Mouse (Mus musculus): ENCODE measurements around the gene Hist1h2bj. TPM values are rescaled to one million over a fixed set of nuclear protein-coding genes. Genes with fewer than 3 reads are reported as not detected.
A peak's percentile ranks its signal among the peaks of the same experiment; 100 is the strongest.

Gene Hist1h2bj
- polyA plus RNA-seq, 1 experiment from 2014 or later = 5.9 TPM

GRCm38 (mm10) chr13:22015479-22016450 lies 27.2 kb upstream of the Hist1h2bj start:
- Histone ChIP-seq H3K4me3 (peak overlapping the region; percentile 35), H3K9ac (no peak overlapping the region), H3K27ac (replicated peaks) (no peak overlapping the region), H3K27me3 (replicated peaks) (peaks cover 70% of the 10 kb centered on the region), H3K36me3 (no peaks in the 10 kb centered on the region), H3K9me3 (peaks cover 4% of the 10 kb centered on the region; the same call in 1 of the 2 replicates), H3K4me2 (peak overlapping the region; percentile 62), H3K4me1 (peaks cover 12% of the 10 kb centered on the region)
- 15% methylated on average over 27 of the region's 27 CpGs for WGBS
- no peak for ATAC-seq (ENCODE audit: extremely low read depth, insufficient number of reproducible peaks, low FRiP score, low TSS enrichment)

DNA sequence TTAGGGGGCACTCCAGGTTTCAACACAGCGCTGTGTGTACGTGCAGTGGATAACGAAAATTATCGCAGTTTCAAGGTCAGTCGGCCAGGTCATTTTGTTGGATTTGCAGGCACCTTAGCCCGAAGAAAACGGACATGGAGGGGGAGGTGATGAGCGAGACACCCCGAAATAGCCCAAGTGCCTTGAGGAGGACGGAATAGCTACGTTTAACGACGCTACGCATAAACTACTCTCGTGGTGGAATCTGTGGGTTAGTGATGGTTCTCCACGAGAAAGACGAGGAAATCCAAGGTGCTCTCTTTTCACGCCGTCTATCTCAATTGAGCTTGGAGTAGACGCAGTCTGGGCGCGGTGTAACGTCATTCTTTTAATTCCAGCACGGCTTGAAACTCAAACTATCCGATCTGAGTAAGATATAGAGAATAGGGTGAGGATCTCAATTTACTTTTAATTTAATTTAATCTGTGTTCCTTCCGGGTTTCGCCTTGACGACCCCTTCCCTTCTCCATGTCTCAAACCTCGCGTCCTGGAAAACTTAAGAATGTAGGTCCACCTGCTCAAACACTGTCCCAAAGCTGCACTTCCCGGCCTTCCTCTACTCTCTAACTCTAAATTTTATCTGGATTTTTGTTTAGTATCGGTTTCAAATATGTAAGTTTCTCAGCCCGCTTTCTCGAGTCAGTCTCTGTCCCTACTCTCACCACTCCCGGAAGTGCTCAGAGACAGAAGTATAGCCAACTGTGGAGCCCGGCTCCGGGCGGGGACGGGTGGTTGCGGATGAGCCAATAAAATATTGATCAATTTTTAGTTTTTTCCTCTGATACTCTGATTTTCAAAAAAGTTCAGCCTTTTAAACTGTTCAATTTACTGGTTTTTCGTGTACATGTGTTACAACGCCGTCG lies 22.8 kb upstream of the Hist1h2bj start:
- WGBS = under 1% methylated on average over 44 of the region's 44 CpGs
- ATAC-seq (ENCODE audit: extremely low read depth, insufficient number of reproducible peaks, low FRiP score, low TSS enrichment) = 0 out of 2 replicates have a peak, but pooled peaks have one; percentile 49

DNA sequence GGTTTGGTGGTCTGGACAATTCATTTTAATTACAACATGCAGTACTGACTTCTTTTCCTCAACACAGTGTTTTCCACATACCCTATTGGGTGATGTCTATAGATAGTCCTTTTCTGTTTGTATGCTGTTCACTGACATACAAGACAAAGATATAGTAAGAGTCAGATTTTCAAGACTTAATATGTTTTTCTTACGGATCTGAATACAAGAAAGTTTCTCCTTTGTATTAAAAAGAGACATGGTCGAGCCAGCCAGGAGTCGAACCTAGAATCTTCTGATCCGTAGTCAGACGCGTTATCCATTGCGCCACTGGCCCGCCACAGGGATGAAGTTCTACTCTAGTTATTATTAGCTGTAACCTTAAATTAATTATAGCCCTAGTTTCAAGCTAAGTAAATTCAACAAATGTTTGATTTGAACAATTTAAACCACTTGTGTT lies 22.1 kb upstream of the Hist1h2bj start:
- peak; percentile 54; the same call in 1 of the 2 replicates for ATAC-seq (ENCODE audit: extremely low read depth, insufficient number of reproducible peaks, low FRiP score, low TSS enrichment)
- peak overlapping the region; percentile 78 for H3K4me2 ChIP-seq
- peaks cover 26% of the 10 kb centered on the region for H3K27me3 ChIP-seq (replicated peaks)
- H3K36me3 ChIP-seq = no peaks in the 10 kb centered on the region
- H3K9ac ChIP-seq = peak overlapping the region; percentile 81
- under 1% methylated on average over 8 of the region's 8 CpGs for WGBS
- peak overlapping the region; percentile 67 for H3K4me3 ChIP-seq
- H3K27ac ChIP-seq (replicated peaks) = no peak overlapping the region
- peaks cover 4% of the 10 kb centered on the region; the same call in 1 of the 2 replicates for H3K4me1 ChIP-seq
- no peaks in the 10 kb centered on the region for H3K9me3 ChIP-seq

More for the DNA sequence above, 22.8 kb upstream of the Hist1h2bj start:
- Histone ChIP-seq H3K9ac (peak overlapping the region; percentile 81), H3K4me1 (no peaks in the 10 kb centered on the region), H3K36me3 (no peaks in the 10 kb centered on the region), H3K4me3 (peak overlapping the region; percentile 67), H3K27ac (replicated peaks) (no peak overlapping the region), H3K4me2 (peak overlapping the region; percentile 78), H3K9me3 (peaks cover 2% of the 10 kb centered on the region; the same call in 1 of the 2 replicates), H3K27me3 (replicated peaks) (peaks cover 31% of the 10 kb centered on the region)

GRCm38 (mm10) chr13:22021581-22021980 lies 21.4 kb upstream of the Hist1h2bj start:
- no peak for ATAC-seq (ENCODE audit: extremely low read depth, insufficient number of reproducible peaks, low FRiP score, low TSS enrichment)
- Histone ChIP-seq H3K4me2 (peak overlapping the region; percentile 78), H3K4me1 (peaks cover 5% of the 10 kb centered on the region; the same call in 1 of the 2 replicates), H3K9me3 (no peaks in the 10 kb centered on the region), H3K27ac (replicated peaks) (peak overlapping the region; percentile 50), H3K4me3 (peak overlapping the region; percentile 67), H3K9ac (peak overlapping the region; percentile 81), H3K27me3 (replicated peaks) (peaks cover 20% of the 10 kb centered on the region), H3K36me3 (no peaks in the 10 kb centered on the region)
- WGBS = 0% methylated on average over 11 of the region's 11 CpGs

- WGBS = under 1% methylated on average over 9 of the region's 9 CpGs
- Histone ChIP-seq H3K9ac (peak overlapping the region; percentile 81), H3K27me3 (replicated peaks) (peaks cover 19% of the 10 kb centered on the region), H3K27ac (replicated peaks) (peak overlapping the region; percentile 50), H3K9me3 (no peaks in the 10 kb centered on the region), H3K4me1 (peaks cover 5% of the 10 kb centered on the region; the same call in 1 of the 2 replicates), H3K4me2 (peak overlapping the region; percentile 78), H3K36me3 (no peaks in the 10 kb centered on the region), H3K4me3 (peak overlapping the region; percentile 67)
- ATAC-seq (ENCODE audit: extremely low read depth, insufficient number of reproducible peaks, low FRiP score, low TSS enrichment) = no peak; the same call in 1 of the 2 replicates
Measured at GRCm38 (mm10) chr13:22022241-22022640, 20.8 kb upstream of the Hist1h2bj start.

DNA sequence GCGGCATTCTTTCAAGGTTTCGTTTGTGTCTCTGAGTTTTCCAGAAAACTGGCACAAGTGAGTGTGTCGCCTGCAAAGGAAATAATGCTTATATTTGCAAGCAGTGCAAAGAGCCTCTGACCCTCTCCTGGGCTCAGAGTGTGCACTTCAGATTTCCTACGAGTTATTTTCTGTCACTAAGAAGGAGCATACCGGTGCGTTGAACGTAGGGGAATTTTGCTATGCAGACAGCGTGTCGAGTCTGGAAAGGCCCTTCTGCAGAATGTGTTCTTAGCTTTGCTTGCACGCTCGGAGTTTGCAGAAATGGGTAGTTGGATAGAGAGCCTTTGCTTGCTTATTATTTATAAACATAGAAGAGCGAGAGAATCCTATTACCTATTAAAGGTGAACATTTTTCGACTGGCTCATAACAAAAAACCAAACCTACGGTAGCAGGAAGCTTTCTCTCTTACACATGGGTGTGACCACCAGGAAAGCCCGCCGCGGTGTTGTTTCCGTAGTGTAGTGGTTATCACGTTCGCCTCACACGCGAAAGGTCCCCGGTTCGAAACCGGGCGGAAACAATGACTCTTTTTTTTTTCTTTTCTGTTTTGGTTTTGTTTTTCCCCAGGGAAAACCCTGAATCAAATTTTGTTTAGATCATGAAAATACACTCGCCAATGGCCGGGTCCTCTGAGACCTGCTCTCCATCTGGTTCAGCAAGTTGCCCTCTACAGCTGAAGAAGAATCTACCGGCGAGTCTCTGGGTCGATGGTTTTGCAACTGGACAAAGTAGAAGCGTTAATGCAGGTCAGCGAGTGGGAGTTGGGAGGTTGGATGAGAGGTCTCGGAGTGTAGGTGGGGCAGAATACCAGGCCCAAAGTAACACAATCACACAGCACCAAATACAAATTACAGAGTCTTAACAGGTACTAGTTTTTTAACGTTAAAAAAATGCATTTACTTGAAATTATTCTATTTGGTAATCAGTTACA lies 16.7 kb upstream of the Hist1h2bj start:
- Histone ChIP-seq H3K4me1 (peaks cover 12% of the 10 kb centered on the region), H3K9me3 (no peaks in the 10 kb centered on the region), H3K4me2 (peak overlapping the region; percentile 69), H3K9ac (peak overlapping the region; percentile 84), H3K4me3 (peak overlapping the region; percentile 67), H3K36me3 (no peaks in the 10 kb centered on the region), H3K27me3 (replicated peaks) (no peaks in the 10 kb centered on the region), H3K27ac (replicated peaks) (peak overlapping the region; percentile 25; the same call in 1 of the 2 replicates)
- ATAC-seq (ENCODE audit: extremely low read depth, insufficient number of reproducible peaks, low FRiP score, low TSS enrichment) = no peak
- 1% methylated on average over 35 of the region's 35 CpGs for WGBS

DNA sequence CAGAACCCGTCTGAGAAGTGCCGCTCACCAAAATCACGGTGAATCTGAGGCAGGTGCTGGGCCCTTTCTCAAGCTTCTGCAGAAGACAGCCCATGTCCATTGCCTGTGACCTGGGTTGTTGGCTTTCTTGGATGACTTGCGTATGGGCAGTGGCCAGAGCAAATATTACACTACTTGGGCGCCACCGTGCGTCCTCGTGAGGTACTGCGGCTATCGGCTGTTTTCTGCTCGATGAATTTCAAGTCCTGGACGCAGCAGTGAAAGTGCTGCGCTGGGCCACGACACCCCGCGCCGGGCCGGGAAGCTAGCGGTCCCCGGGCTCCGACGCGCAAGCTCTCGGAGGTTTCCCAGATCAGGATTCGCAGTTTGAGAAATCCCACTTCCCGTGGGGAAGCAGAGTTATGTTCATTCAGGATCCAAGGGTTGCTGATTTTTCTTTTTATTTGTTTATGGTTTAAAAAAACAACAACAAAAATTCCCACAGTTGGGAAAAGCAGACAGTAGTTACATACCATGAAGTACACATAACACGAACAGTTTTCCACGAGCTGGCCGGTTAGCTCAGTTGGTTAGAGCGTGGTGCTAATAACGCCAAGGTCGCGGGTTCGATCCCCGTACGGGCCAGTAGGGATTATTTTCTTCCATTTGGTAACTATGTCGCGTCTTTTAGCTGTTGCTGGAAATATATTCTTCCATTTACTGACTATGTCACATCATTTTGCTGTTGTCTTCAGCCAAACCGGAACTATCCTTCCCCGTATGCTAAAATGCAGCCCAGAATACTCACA lies 14.1 kb upstream of the Hist1h2bj start:
- Histone ChIP-seq H3K4me1 (peaks cover 16% of the 10 kb centered on the region), H3K27me3 (replicated peaks) (no peaks in the 10 kb centered on the region), H3K4me3 (peak overlapping the region; percentile 61), H3K27ac (replicated peaks) (peak overlapping the region; percentile 77), H3K9ac (peak overlapping the region; percentile 84), H3K36me3 (no peaks in the 10 kb centered on the region), H3K9me3 (no peaks in the 10 kb centered on the region), H3K4me2 (peak overlapping the region; percentile 70)
- ATAC-seq (ENCODE audit: extremely low read depth, insufficient number of reproducible peaks, low FRiP score, low TSS enrichment) = peak; percentile 80
- WGBS = 1% methylated on average over 40 of the region's 40 CpGs

- no peaks in the 10 kb centered on the region for H3K9me3 ChIP-seq
- no peak overlapping the region for H3K4me3 ChIP-seq
- H3K36me3 ChIP-seq = no peaks in the 10 kb centered on the region
- H3K4me1 ChIP-seq = peaks cover 27% of the 10 kb centered on the region
- H3K4me2 ChIP-seq = peak overlapping the region; percentile 70; the same call in 1 of the 2 replicates
- no peak overlapping the region for H3K9ac ChIP-seq
- 32% methylated on average over 8 of the region's 8 CpGs for WGBS
- no peak overlapping the region for H3K27ac ChIP-seq (replicated peaks)
- ATAC-seq (ENCODE audit: extremely low read depth, insufficient number of reproducible peaks, low FRiP score, low TSS enrichment) = no peak
- no peaks in the 10 kb centered on the region for H3K27me3 ChIP-seq (replicated peaks)
Measured at GRCm38 (mm10) chr13:22029928-22030327, 13.1 kb upstream of the Hist1h2bj start.

DNA sequence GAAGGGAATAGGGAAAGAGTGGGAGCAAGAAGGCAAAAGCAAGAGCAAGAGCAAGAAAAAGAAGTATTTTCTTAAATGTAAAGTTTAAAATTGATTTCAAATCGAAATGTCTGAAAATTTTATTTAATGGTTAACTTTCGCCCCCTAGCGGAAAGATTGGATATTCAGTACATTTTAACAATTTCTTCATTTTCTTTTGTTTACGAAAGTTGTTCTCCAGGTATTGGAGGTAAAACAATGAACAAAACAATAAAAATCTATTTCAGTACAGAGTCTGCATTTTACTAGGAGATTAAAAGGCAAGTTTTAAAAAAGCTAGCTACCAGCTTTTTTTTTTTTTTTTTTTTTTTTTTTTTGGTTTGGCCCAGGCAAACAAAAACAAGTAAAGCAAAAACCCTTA lies 12.5 kb upstream of the Hist1h2bj start:
- H3K4me3 ChIP-seq = no peak overlapping the region
- no peak for ATAC-seq (ENCODE audit: extremely low read depth, insufficient number of reproducible peaks, low FRiP score, low TSS enrichment)
- 15% methylated on average over 4 of the region's 4 CpGs for WGBS

More for the DNA sequence above, 12.5 kb upstream of the Hist1h2bj start:
- Histone ChIP-seq H3K4me1 (peaks cover 27% of the 10 kb centered on the region), H3K36me3 (no peaks in the 10 kb centered on the region), H3K27ac (replicated peaks) (no peak overlapping the region), H3K27me3 (replicated peaks) (no peaks in the 10 kb centered on the region), H3K4me2 (no peak overlapping the region), H3K9ac (no peak overlapping the region), H3K9me3 (no peaks in the 10 kb centered on the region)

Measured in heart, embryonic 13.5 days (tissue).